In genomic region chr11:74834650-74835277, GRCm38 (mm10) we compare ENCODE assay signal across 8 mouse cellular contexts. TPM values are rescaled to one million over a fixed set of nuclear protein-coding genes. Genes with fewer than 3 reads are reported as not detected.
A peak's percentile ranks its signal among the peaks of the same experiment; 100 is the strongest.
DNase-seq lines count a peak whose midpoint lies in the region; ATAC-seq and TF ChIP-seq lines count a peak whose summit lies in the region.

No protein-coding gene starts in this region.

- 68% methylated on average over 5 of the region's 5 CpGs for WGBS in forebrain, embryonic 10.5 days
- 53% methylated on average over 5 of the region's 5 CpGs for whole genome bisulfite sequencing in forebrain, embryonic 16.5 days
- WGBS in embryonic facial prominence, embryonic 12.5 days, result 50% methylated on average over 5 of the region's 5 CpGs
- 55% methylated on average over 5 of the region's 5 CpGs for WGBS in liver, postnatal 0 days (ENCODE audit: insufficient replicate concordance)

- 0 out of 2 replicates have a peak overlapping the region, but pooled peaks have one; percentile 40 for H3K27ac ChIP-seq in forebrain, embryonic 10.5 days
- no peak overlapping the region for H3K27ac ChIP-seq in forebrain, embryonic 16.5 days (ENCODE audit: low read length)
- H3K27ac ChIP-seq in layer of hippocampus, adult 2 months, result peak overlapping the region; percentile 59
- 0 out of 2 replicates have a peak overlapping the region, but pooled peaks have one; percentile 47 for H3K27ac ChIP-seq in embryonic facial prominence, embryonic 12.5 days
- peak overlapping the region; percentile 65 for H3K27ac ChIP-seq in liver, postnatal 0 days (ENCODE audit: low read depth)

- no peak for DNase-seq in forebrain, embryonic 10.5 days (ENCODE audit: extremely low spot score, low spot score)
- DNase-seq in layer of hippocampus, adult 2 months (ENCODE audit: low spot score in 2 of 2), result no peak
- DNase-seq in layer of hippocampus, adult 11-12 months (ENCODE audit: low spot score), result no peak
- DNase-seq in liver, postnatal 0 days, result no peak
- DNase-seq in right cerebral cortex, postnatal 25 days, result no peak
- DNase-seq in testis, postnatal 10 days (ENCODE audit: low spot score), result no peak

- H3K27me3 ChIP-seq in forebrain, embryonic 10.5 days (ENCODE audit: poor library complexity, severe bottlenecking), result peaks cover 12% of the 10 kb centered on the region; the same call in 1 of the 2 replicates
- no peaks in the 10 kb centered on the region for H3K27me3 ChIP-seq in forebrain, embryonic 16.5 days (replicated peaks; ENCODE audit: control insufficient read depth, insufficient read depth, low read length)
- H3K27me3 ChIP-seq in embryonic facial prominence, embryonic 12.5 days, result no peaks in the 10 kb centered on the region
- H3K27me3 ChIP-seq in liver, postnatal 0 days (ENCODE audit: insufficient read depth, low read length), result no peaks in the 10 kb centered on the region

- no peak for TF ChIP-seq CTCF in layer of hippocampus, adult 2 months (conservative IDR thresholded peaks at IDR 0.05)
- TF ChIP-seq CTCF in liver, postnatal 0 days (IDR thresholded peaks at IDR 0.05; ENCODE audit: low read depth), result no peak

- H3K9me3 ChIP-seq in forebrain, embryonic 10.5 days, result no peaks in the 10 kb centered on the region
- H3K9me3 ChIP-seq in forebrain, embryonic 16.5 days (ENCODE audit: control insufficient read depth, low read length), result no peaks in the 10 kb centered on the region
- H3K9me3 ChIP-seq in embryonic facial prominence, embryonic 12.5 days, result no peaks in the 10 kb centered on the region
- H3K9me3 ChIP-seq in liver, postnatal 0 days (ENCODE audit: low read length), result no peaks in the 10 kb centered on the region

- ATAC-seq in forebrain, embryonic 16.5 days, result no peak
- ATAC-seq in embryonic facial prominence, embryonic 12.5 days (ENCODE audit: insufficient number of reproducible peaks, insufficient read depth, low FRiP score, low TSS enrichment), result no peak
- ATAC-seq in liver, postnatal 0 days, result no peak

- no peak overlapping the region for H3K4me3 ChIP-seq in forebrain, embryonic 10.5 days
- H3K4me3 ChIP-seq in forebrain, embryonic 16.5 days (replicated peaks; ENCODE audit: low read length), result no peak overlapping the region
- H3K4me3 ChIP-seq in layer of hippocampus, adult 2 months, result no peak overlapping the region
- H3K4me3 ChIP-seq in embryonic facial prominence, embryonic 12.5 days, result no peak overlapping the region
- H3K4me3 ChIP-seq in liver, postnatal 0 days (ENCODE audit: low read depth, low read length), result no peak overlapping the region

- H3K36me3 ChIP-seq in forebrain, embryonic 10.5 days (replicated peaks), result peaks cover 12% of the 10 kb centered on the region
- H3K36me3 ChIP-seq in forebrain, embryonic 16.5 days (ENCODE audit: control insufficient read depth, insufficient read depth), result no peaks in the 10 kb centered on the region
- 0 out of 2 replicates have a peak, but pooled peaks cover 5% of the 10 kb centered on the region for H3K36me3 ChIP-seq in embryonic facial prominence, embryonic 12.5 days
- H3K36me3 ChIP-seq in liver, postnatal 0 days (replicated peaks; ENCODE audit: insufficient read depth, low read length), result peaks cover 5% of the 10 kb centered on the region; the same call in 1 of the 2 replicates

- H3K4me1 ChIP-seq in forebrain, embryonic 10.5 days, result peaks cover 84% of the 10 kb centered on the region
- peaks cover 33% of the 10 kb centered on the region for H3K4me1 ChIP-seq in forebrain, embryonic 16.5 days (replicated peaks; ENCODE audit: control insufficient read depth, insufficient read depth, low read length)
- H3K4me1 ChIP-seq in embryonic facial prominence, embryonic 12.5 days, result peaks cover 52% of the 10 kb centered on the region
- H3K4me1 ChIP-seq in liver, postnatal 0 days (ENCODE audit: insufficient read depth), result peaks cover 49% of the 10 kb centered on the region

- TF ChIP-seq EP300 in liver, postnatal 0 days (IDR thresholded peaks at IDR 0.05; ENCODE audit: low read depth), result no peak

- no peak overlapping the region for H3K4me2 ChIP-seq in forebrain, embryonic 16.5 days (ENCODE audit: low read length)
- no peak overlapping the region for H3K4me2 ChIP-seq in embryonic facial prominence, embryonic 12.5 days (replicated peaks)
- H3K4me2 ChIP-seq in liver, postnatal 0 days (ENCODE audit: low read depth, low read length), result no peak overlapping the region; the same call in 1 of the 2 replicates

- H3K9ac ChIP-seq in forebrain, embryonic 16.5 days (replicated peaks; ENCODE audit: low read depth, low read length), result no peak overlapping the region
- no peak overlapping the region for H3K9ac ChIP-seq in embryonic facial prominence, embryonic 12.5 days
- no peak overlapping the region for H3K9ac ChIP-seq in liver, postnatal 0 days (replicated peaks)

RNA-seq across cellular contexts. Expression of gene Mnt, which starts 4.0 kb away (rescaled TPM):
- polyA plus RNA-seq in forebrain, embryonic 10.5 days (2016; fragmentation: Nextera tagmentation; extraction: Ambion mirVana), result 4.7 and 4.9 TPM in 2 replicates
- polyA plus RNA-seq in forebrain, embryonic 16.5 days (2015; fragmentation: Nextera tagmentation; extraction: Ambion mirVana), result 8.6 and 9.2 TPM in 2 replicates
- 10 to 100 TPM; 31.3 to 32.8 TPM for total RNA-seq in layer of hippocampus, adult 2 months (2021)
- 6.4 TPM in 2 replicates for polyA plus RNA-seq in embryonic facial prominence, embryonic 12.5 days (2016; fragmentation: Nextera tagmentation; extraction: Ambion mirVana)
- polyA plus RNA-seq in liver, postnatal 0 days (2015; fragmentation: Nextera tagmentation; extraction: Ambion mirVana), result 1.3 and 1.4 TPM in 2 replicates
